Mouse (Mus musculus) G1E-ER4 (cell line): ENCODE results near the gene Tstd1. TPM values are rescaled to one million over a fixed set of nuclear protein-coding genes. Genes with fewer than 3 reads are reported as not detected.

Source experiments
- GATA1 ChIP-seq: IDR thresholded peaks from one replicate; pipeline ENCODE4 v1.8.0; 2012; ENCODE audit warnings: low read length, inconsistent platforms
- polyA plus RNA-seq: library from polyadenylated mRNA; stranded (reverse); fragments of >175 nt; gene quantifications from 2 replicates; pipeline ENCODE4 v1.2.3, GENCODE M21; 2012

Tstd1 gene
- 0.22 TPM in 1 of 2 replicates, not detected in the other for polyA plus RNA-seq

GRCm38 (mm10) chr1:171418660-171419059, at the start of gene Tstd1:
Gene Tstd1, plus strand, starts transcription at chr1:171418872.
- TF ChIP-seq GATA1, result no peak

DNA sequence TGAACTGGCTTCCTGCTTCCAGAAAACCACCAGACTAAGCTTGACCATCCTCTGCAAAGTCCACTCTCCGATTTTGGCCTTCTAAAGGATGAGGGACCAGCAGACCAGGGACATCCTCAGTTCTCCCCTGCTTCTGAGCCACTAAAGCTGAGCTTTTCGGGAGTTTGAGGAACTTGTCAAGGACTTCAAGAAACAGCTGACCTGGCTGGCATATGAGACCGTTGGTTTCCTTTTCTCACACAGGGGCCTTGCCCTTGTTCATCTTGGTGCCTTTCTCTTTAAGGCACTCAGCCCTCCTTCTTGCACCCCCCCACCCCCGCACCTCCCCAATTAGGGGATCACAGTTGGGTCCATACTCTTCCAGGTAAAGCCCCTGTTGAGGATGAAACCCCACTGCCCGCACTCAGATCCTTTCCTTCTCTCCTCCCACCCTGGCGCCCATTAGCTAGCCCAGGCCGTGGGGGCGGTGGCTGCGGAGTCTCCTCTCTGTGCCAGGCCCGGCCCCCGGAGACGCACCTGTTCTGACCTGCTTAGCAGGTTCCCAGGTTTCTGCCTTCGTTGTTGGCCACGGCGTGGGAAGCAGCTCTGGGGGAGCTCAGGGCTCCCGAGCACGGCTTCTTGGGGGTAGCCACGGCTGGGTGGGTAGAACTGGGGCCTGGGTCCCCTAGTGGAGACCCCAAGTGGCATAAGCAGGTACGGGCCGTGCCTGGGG, 48.7 kb upstream of the Tstd1 start, which contains the start of gene Nectin4:
TSS of gene Nectin4 (plus strand) at position 255 of the 712 bp plus-strand sequence.
- no peak for TF ChIP-seq GATA1

GRCm38 (mm10) chr1:171372880-171373279, 45.8 kb upstream of the Tstd1 start:
- no peak for TF ChIP-seq GATA1

GRCm38 (mm10) chr1:171373946-171374345, 44.7 kb upstream of the Tstd1 start:
- no peak for TF ChIP-seq GATA1

GRCm38 (mm10) chr1:171375646-171376097, 43.0 kb upstream of the Tstd1 start:
- no peak for TF ChIP-seq GATA1

DNA sequence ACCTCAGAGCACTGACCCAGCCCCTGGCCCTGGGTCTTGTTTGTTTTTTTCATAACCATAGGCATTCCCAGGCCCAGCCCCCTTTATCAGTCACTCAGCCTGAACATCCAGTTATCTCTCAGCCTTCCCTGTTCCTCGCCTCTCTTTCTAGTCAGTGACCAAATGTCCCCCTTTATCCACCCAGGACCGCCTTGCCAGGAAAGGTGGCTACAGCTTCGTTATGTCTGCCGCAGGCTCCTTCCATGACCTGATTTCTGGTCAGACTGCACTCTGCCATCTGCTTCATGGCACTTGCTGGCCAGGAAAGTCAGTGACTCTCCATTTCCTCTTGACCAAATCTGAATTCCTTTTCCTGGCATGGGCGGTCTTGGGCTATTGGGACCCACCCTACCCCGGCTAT, 40.4 kb upstream of the Tstd1 start:
- no peak for TF ChIP-seq GATA1

- no peak for TF ChIP-seq GATA1
Observed at GRCm38 (mm10) chr1:171379935-171380599, 38.6 kb upstream of the Tstd1 start.

DNA sequence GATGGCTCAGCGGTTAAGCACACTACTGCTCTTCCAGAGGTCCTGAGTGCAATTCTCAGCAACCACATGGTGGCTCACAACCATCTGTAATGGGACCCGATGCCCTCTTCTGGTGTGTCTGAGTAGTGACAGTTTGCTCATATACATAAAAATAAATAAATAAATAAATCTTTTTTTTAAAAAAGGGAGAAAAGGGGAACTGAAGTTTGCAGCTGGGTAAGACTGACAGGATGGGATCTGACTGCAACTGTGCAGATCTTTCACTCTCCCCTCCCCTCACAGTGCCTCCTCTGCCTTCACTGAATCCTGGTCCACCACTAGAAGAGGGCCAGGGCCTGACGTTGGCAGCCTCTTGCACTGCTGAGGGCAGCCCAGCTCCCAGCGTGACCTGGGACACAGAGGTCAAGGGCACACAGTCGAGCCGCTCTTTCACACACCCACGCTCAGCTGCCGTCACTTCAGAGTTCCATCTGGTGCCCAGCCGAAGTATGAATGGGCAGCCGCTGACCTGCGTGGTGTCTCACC, 36.5 kb upstream of the Tstd1 start:
- no peak for TF ChIP-seq GATA1

DNA sequence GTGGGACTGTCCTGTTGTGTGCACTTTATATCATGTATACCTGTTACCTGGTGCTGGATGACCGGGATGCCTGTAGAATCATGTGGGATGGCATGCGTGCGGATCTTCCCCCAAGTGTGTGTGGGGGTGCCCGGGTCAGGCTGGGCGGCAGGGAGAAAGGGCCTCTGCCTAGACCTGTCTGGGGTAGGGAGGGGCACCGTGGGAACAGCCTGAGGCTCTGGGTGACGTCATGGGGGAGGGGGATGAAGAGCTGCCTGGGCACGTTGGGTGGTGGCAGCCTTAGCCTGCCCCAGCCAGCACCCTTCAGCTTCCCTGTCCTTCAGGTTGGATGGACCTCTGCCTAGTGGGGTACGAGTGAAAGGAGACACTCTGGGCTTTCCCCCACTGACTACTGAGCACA, 34.3 kb upstream of the Tstd1 start:
- TF ChIP-seq GATA1, result no peak

DNA sequence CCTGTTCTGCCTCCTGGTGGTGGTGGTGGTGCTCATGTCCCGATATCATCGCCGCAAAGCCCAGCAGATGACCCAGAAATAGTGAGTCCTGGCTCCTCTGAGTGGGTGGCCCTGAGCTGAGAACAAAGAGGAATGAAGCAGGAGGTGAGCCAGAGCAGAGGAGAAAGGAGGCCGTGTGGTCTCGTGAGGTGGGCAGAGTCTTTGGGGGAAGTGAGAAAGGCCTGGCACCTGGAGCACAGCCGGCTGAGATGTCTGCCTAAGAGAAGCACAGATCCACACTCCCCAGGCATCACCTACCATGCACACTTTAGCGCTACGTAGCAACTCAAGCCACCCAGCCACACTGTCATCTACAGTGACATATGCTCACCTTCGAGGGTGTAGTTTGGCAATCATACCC, 33.5 kb upstream of the Tstd1 start:
- TF ChIP-seq GATA1, result no peak

GRCm38 (mm10) chr1:171387099-171387498, 31.6 kb upstream of the Tstd1 start:
- TF ChIP-seq GATA1, result no peak

DNA sequence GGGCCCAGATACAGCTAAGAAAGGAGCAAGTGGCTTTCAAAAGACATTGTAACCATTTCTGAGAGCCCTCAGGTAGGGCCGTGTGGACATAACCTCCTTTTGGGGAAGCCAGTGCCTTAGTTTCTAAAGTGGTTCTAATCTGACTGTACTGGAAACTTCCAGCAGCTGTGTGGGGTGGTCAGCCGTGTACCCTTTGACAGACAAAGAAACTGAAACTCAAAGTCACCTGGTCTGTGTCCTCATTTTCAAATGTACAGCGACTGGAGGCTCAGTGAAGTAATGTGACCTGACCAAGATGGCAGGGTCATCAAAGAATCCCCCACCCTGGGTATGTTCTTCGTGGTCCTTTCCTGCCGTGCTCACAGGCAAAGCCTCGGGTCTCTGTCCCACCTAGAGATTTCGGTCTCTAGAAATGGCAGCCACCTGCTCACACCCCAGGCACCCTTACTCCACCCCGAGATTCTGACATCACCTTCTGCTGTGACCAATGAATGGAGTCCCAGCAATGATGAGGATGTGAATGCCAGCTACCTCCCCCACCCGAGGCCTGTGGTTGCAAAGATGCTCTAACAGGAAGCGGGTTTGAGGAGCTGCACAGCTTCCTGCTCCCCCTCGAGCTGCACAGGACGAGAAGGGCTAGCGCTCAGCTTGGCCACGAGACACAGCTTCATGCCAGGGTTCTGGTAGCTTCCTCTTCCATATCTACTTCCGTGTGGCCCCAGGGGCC, 30.1 kb upstream of the Tstd1 start, which contains the start of gene Arhgap30:
TSS of gene Arhgap30 (plus strand) at position 579 of the 727 bp plus-strand sequence.
- no peak for TF ChIP-seq GATA1

DNA sequence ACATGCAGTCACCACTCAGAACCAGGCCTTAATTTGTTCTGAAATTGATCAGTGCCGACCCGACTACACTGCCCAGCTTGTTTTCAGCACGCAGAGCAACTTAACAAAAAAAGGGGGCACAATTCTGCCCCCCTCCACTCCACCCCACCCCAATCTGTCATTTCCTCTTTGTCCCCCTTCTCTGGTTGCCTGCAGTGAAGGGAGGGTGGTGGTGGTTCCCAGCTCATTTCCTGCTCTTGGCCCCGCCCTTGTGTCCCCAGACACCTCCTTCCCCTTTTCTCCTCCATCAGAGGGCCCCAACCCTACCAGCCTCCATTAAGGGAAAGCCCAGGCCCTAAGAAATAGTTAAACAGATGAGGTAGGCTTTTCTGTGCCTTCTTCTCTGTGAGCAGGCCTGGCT, 28.6 kb upstream of the Tstd1 start:
- TF ChIP-seq GATA1, result no peak

DNA sequence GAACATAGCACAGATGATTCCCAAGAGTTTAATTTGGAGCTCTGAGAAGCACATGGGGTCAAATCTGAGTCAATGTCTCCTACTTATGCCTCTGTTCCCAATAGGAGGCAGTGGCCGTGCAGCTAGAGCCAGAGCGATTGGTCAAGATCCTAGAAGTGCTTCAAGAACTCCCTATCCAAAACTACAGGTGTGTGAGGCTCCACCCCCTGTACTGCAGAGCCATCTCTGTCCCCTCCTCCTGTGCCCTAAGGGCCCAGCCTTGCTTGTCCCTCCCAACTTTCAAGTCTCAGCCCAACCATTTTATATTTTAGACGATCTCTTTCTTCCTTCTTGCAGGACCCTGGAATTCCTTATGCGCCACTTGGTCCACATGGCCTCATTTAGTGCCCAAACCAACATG, 16.9 kb upstream of the Tstd1 start:
- TF ChIP-seq GATA1, result no peak

- no peak for TF ChIP-seq GATA1
Observed at GRCm38 (mm10) chr1:171402991-171403390, 15.7 kb upstream of the Tstd1 start.

DNA sequence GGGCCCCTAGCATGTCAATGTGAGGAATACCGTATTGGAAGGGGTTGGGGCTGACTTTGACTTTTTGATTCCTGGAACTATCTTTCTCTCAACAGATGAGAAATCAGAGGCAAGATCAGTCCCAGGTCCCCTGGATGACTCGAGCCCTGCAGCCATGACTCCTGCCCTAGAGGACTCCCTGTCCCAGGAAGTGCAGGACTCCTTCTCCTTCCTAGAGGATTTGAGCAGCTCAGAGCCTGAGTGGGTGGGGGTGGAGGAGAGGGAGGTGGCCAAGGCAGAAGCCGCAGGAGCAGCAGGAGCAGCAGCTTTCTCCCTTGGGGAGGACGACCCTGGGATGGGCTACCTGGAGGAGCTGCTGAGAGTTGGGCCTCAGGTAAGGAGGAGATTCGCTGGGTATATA, 11.4 kb upstream of the Tstd1 start:
- no peak for TF ChIP-seq GATA1

DNA sequence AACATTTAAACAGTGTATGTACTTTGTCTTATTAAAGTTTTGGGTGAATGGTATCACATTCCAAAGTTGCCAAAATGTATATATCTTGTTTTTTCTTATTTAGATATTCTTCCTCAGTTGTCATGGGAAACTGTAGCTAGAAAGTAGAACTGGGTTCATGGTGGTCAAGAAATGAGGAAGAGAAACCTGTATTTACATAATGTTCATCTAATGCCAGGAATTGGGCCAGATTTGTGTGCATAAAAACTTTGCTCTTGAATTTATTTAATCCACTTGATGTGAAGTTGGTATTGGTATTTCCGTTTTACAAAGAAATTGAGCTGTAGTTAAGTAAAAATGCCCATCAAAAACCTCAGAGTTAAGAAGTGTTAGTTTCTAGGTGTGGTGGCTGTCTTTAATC, 8.4 kb upstream of the Tstd1 start:
- TF ChIP-seq GATA1, result no peak
